Mouse (Mus musculus): ENCODE results near the gene Apol10a. TPM values are rescaled to one million over a fixed set of nuclear protein-coding genes. Genes with fewer than 3 reads are reported as not detected.
"Not testable (repeated sequence)": the region's sequence is repeated elsewhere in the genome, so short reads cannot be mapped to it uniquely, and the experiment has no call there.

Apol10a gene
- polyA plus RNA-seq (2015; fragmentation: Nextera tagmentation; extraction: Ambion mirVana): 0.04 and 0.08 TPM in 2 replicates

- not testable (repeated sequence) for H3K36me3 ChIP-seq; H3K9ac ChIP-seq; H3K4me1 ChIP-seq; H3K27me3 ChIP-seq (replicated peaks); ATAC-seq (ENCODE audit: insufficient read depth, low FRiP score, low read depth); H3K27ac ChIP-seq; H3K4me2 ChIP-seq; H3K4me3 ChIP-seq (replicated peaks); H3K9me3 ChIP-seq
- 75% methylated on average over 2 of the region's 2 CpGs for WGBS
Observed at GRCm38 (mm10) chr15:77476693-77477092, at the start of gene Apol10a. Gene Apol10a (plus strand): TSS chr15:77477047.

DNA sequence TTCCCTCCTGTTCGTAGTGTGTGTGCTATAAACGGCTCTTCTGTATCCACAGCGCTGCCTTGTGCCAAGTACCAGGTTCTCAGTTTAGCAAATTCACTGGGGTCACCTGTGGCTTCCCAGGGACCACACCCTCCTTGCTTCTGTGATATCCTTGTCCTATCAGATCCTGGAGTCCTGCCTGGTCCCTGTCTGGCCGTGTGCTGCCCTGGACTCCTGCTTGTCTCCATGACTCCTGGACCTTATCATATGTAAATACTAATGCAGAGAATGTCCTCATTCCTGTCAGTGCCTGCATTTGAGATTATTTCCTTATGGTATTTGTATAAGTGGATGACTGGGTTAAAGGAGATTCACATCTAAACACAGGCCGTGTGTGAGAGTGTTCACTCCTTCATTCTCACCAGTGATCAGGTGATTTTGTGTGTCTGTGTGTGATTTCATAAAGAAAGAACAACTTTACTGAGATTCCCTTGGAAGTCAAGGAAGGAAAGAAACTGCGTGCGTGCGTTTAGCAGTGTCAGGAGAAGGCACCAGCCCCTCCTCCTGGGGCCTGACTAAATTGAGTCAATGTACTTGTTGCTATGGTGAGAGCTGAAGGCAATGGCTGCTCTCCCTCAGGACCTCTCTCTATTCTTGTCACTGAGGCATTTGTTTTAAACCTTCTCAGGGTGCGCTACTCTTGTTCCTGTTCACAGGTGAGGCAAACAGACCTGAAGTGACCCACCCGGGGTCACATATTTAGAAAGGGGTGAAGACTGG, 48.0 kb upstream of the Apol10a start:
- not testable (repeated sequence) for H3K27me3 ChIP-seq (replicated peaks)
- ATAC-seq (ENCODE audit: insufficient read depth, low FRiP score, low read depth): 0 out of 2 replicates have a peak, but pooled peaks have one; percentile 53
- whole genome bisulfite sequencing: 42% methylated on average over 9 of the region's 10 CpGs

GRCm38 (mm10) chr15:77444746-77445145, 32.1 kb upstream of the Apol10a start:
- H3K27me3 ChIP-seq (replicated peaks); H3K4me3 ChIP-seq (replicated peaks); H3K27ac ChIP-seq; H3K4me1 ChIP-seq; H3K4me2 ChIP-seq; H3K9ac ChIP-seq; ATAC-seq (ENCODE audit: insufficient read depth, low FRiP score, low read depth); H3K36me3 ChIP-seq; H3K9me3 ChIP-seq: not testable (repeated sequence)
- 80% methylated on average over 8 of the region's 8 CpGs for WGBS

More for the DNA sequence above, 48.0 kb upstream of the Apol10a start:
- not testable (repeated sequence) for H3K4me3 ChIP-seq (replicated peaks); H3K9ac ChIP-seq; H3K36me3 ChIP-seq; H3K27ac ChIP-seq; H3K4me2 ChIP-seq; H3K4me1 ChIP-seq; H3K9me3 ChIP-seq

GRCm38 (mm10) chr15:77445668-77446067, 31.2 kb upstream of the Apol10a start:
- not testable (repeated sequence) for H3K4me2 ChIP-seq; H3K27me3 ChIP-seq (replicated peaks); H3K36me3 ChIP-seq; ATAC-seq (ENCODE audit: insufficient read depth, low FRiP score, low read depth); H3K4me1 ChIP-seq; H3K4me3 ChIP-seq (replicated peaks); H3K9ac ChIP-seq; H3K27ac ChIP-seq; H3K9me3 ChIP-seq
- 60% methylated on average over 1 of the region's 1 CpGs for WGBS

- H3K4me1 ChIP-seq; H3K36me3 ChIP-seq; H3K4me2 ChIP-seq; ATAC-seq (ENCODE audit: insufficient read depth, low FRiP score, low read depth); H3K27ac ChIP-seq; H3K4me3 ChIP-seq (replicated peaks); H3K9me3 ChIP-seq; H3K27me3 ChIP-seq (replicated peaks); H3K9ac ChIP-seq: not testable (repeated sequence)
- WGBS: 79% methylated on average over 2 of the region's 2 CpGs
Observed at GRCm38 (mm10) chr15:77447392-77447791, 29.5 kb upstream of the Apol10a start, which contains the start of gene Apol7b. Gene Apol7b (minus strand): TSS chr15:77447492.

DNA sequence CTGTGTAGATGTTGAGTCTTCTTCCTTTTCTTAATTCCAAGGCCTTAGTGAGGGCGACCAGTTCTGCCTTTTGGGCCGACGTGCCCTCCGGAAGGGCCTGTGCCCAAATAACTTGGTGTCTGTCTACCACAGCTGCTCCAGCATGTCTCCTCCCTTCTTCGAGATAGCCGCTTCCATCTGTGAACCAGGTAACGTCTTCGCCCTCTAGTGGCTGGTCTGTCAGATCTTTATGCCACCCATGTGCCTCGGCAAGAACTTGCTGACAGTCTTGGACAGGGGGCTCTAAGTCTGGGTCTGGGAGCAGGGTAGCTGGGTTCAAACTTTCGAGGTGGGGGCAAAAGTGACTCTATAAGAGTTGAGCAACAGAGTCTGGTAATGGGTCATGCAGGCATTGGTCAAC, 26.9 kb upstream of the Apol10a start:
- WGBS: 52% methylated on average over 10 of the region's 10 CpGs
- H3K4me3 ChIP-seq (replicated peaks); H3K9ac ChIP-seq; H3K4me2 ChIP-seq; H3K27ac ChIP-seq; H3K4me1 ChIP-seq; ATAC-seq (ENCODE audit: insufficient read depth, low FRiP score, low read depth); H3K9me3 ChIP-seq; H3K36me3 ChIP-seq; H3K27me3 ChIP-seq (replicated peaks): not testable (repeated sequence)

GRCm38 (mm10) chr15:77474699-77475390, 2.0 kb upstream of the Apol10a start:
- not testable (repeated sequence) for ATAC-seq (ENCODE audit: insufficient read depth, low FRiP score, low read depth); H3K9ac ChIP-seq; H3K4me3 ChIP-seq (replicated peaks); H3K36me3 ChIP-seq; H3K4me1 ChIP-seq; H3K27ac ChIP-seq; H3K4me2 ChIP-seq; H3K9me3 ChIP-seq; H3K27me3 ChIP-seq (replicated peaks)
- WGBS: 63% methylated on average over 7 of the region's 7 CpGs

DNA sequence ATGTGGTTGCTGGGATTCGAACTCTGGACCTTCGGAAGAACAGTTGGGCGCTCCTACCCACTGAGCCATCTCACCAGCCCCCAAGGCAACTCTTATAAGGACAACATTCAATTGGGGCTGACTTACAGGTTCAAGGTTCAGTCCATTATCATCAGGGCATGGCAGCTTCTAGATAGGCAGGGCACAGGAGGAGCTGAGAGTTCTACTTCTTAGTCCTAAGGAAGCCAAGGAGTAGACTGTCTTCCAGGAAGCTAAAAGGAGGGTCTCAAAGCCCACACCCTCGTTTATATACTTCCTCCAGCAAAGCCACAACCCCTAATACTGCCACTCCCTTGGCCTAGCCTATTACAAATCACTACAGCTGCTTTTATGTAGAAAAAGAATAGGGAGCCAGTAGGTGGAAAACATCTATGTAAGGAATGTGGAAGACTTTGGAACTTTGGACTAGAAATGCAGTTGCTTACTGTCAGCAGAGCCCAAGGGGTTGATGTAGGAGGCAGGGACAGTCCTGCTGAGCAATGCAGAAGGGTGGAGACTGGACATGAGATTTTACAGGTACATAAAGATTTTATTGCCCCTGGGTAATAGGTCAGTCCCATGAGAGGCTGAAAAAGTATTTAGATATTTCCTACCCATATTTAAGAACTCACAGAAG, 5.4 kb downstream of the Apol10a start:
- no peaks in the 10 kb centered on the region for H3K36me3 ChIP-seq
- H3K4me2 ChIP-seq: no peak overlapping the region
- no peak for ATAC-seq (ENCODE audit: insufficient read depth, low FRiP score, low read depth)
- no peaks in the 10 kb centered on the region for H3K27me3 ChIP-seq (replicated peaks)
- no peak overlapping the region for H3K4me3 ChIP-seq (replicated peaks)
- no peaks in the 10 kb centered on the region for H3K4me1 ChIP-seq
- H3K27ac ChIP-seq: no peak overlapping the region
- H3K9ac ChIP-seq: no peak overlapping the region
- 67% methylated on average over 4 of the region's 4 CpGs for WGBS
- no peaks in the 10 kb centered on the region for H3K9me3 ChIP-seq

- H3K27ac ChIP-seq; H3K27me3 ChIP-seq (replicated peaks); H3K36me3 ChIP-seq; H3K9ac ChIP-seq; H3K4me3 ChIP-seq (replicated peaks); H3K4me2 ChIP-seq; H3K4me1 ChIP-seq; ATAC-seq (ENCODE audit: insufficient read depth, low FRiP score, low read depth); H3K9me3 ChIP-seq: not testable (repeated sequence)
- no CpG with 5 or more reads among the region's 1 CpGs for WGBS
Observed at GRCm38 (mm10) chr15:77493181-77493580, 16.3 kb downstream of the Apol10a start.

- H3K9ac ChIP-seq; H3K4me2 ChIP-seq; H3K27ac ChIP-seq; ATAC-seq (ENCODE audit: insufficient read depth, low FRiP score, low read depth); H3K4me1 ChIP-seq; H3K9me3 ChIP-seq; H3K36me3 ChIP-seq; H3K27me3 ChIP-seq (replicated peaks); H3K4me3 ChIP-seq (replicated peaks): not testable (repeated sequence)
- WGBS: 54% methylated on average over 1 of the region's 1 CpGs
Observed at GRCm38 (mm10) chr15:77494694-77495093, 17.8 kb downstream of the Apol10a start.

DNA sequence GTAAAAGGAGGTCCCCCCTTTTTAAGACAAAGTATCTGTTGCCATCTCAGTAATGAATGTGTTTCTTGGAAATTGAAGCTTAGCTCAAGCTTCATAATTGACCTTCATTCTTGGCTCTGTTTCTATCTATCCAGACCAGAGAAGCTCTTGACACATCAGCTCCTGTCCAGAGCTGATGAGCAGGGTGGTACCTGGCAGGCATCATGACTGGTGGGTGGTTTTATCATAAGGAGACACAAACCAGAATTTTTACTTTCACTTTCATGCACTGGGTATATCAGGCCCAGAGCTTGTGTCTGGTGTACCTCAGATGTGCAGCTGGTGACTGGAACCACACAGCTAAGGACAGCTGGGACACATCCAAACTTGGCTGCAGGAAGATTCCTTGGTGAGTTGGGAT, 31.1 kb downstream of the Apol10a start, which contains the start of gene Apol11a:
Gene Apol11a, plus strand, starts transcription at position 306 of the 400 bp plus-strand sequence.
- not testable (repeated sequence) for H3K4me1 ChIP-seq; ATAC-seq (ENCODE audit: insufficient read depth, low FRiP score, low read depth); H3K27ac ChIP-seq; H3K4me2 ChIP-seq; H3K9me3 ChIP-seq; H3K9ac ChIP-seq; H3K4me3 ChIP-seq (replicated peaks); H3K36me3 ChIP-seq; H3K27me3 ChIP-seq (replicated peaks)

DNA sequence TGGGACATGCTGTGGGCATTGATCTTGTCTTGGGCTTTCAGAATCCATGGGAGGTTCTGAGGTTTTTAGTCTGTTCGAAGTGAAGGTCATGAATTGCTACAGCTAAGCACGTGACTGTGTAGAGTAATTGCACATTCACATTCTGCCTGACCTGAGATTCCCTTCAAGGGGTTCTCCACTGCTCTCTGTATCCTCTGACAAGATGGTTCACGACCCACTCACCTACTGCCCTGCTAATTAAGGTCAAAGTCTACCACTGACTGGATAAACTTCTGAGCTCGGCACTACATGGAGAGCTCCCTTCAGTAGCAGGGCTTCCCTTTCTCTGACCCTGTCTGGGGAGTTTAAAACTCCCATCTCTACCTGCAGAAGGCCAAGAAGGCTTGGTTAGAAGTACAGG, 43.7 kb downstream of the Apol10a start:
- not testable (repeated sequence) for H3K4me3 ChIP-seq (replicated peaks); H3K4me1 ChIP-seq; ATAC-seq (ENCODE audit: insufficient read depth, low FRiP score, low read depth); H3K4me2 ChIP-seq; H3K27ac ChIP-seq; H3K9ac ChIP-seq; H3K9me3 ChIP-seq; H3K36me3 ChIP-seq; H3K27me3 ChIP-seq (replicated peaks)
- WGBS: 54% methylated on average over 4 of the region's 4 CpGs
